Mouse (Mus musculus) myocyte (in vitro differentiated cells): ENCODE data around the gene Gm11492.

ENCODE experiments used
- CEBPB ChIP-seq: IDR thresholded peaks from 2 replicates; pipeline ENCODE4 v1.6.1; 2011; ENCODE audit warnings: mild to moderate bottlenecking, moderate library complexity; ENCODE audit not compliant: poor library complexity, insufficient read depth, severe bottlenecking
- E2F4 ChIP-seq: IDR thresholded peaks from one replicate; pipeline ENCODE4 v1.6.1; 2011; ENCODE audit warnings: mild to moderate bottlenecking, control low read depth, moderate library complexity; ENCODE audit not compliant: insufficient read depth
- MAX ChIP-seq: IDR thresholded peaks from one replicate; pipeline ENCODE4 v1.6.1; 2011; ENCODE audit warnings: low read depth, mild to moderate bottlenecking, control low read depth
- MYOD1 ChIP-seq, 3 experiments: IDR thresholded peaks; one replicate each; pipeline ENCODE4 v1.6.1; 2011; ENCODE audit warnings: control low read depth in 2 of 3, low read depth in 2 of 3, mild to moderate bottlenecking in 2 of 3, moderate library complexity in 1 of 3; ENCODE audit not compliant: insufficient read length in 2 of 3, control insufficient read depth in 1 of 3
- POLR2A ChIP-seq: IDR thresholded peaks from one replicate; pipeline ENCODE4 v1.6.1; 2011; ENCODE audit warnings: low read depth, mild to moderate bottlenecking, control low read depth, moderate library complexity; ENCODE audit not compliant: insufficient read length
- TCF12 ChIP-seq: IDR thresholded peaks from one replicate; pipeline ENCODE4 v1.6.1; 2011; ENCODE audit warnings: mild to moderate bottlenecking, control low read depth; ENCODE audit not compliant: poor library complexity, insufficient read depth, severe bottlenecking
- USF1 ChIP-seq: IDR thresholded peaks from one replicate; pipeline ENCODE4 v1.6.1; 2011; ENCODE audit warnings: low read depth, mild to moderate bottlenecking, control low read depth, moderate library complexity

DNA sequence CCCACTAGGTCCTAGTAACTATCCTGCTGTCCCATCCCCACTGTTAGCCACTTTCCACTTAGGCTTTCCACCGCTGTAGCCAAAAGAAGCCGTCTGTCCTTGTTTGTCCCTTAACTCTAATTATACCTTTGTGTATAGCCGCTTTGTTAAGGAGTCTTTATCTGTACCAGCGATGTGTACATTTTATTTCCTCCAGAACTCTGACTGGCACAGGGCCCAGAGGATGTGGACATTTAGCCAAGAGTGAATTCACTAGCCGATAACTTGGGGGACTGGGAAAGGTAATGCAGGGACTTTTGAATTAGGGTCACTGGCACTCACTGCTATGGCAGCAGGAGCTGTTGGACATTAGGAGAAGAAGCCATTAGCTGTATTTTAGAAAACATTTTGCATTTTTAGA lies 12.1 kb upstream of the Gm11492 start:
- TF ChIP-seq USF1 = no peak
- no peak for TF ChIP-seq POLR2A
- no peak for TF ChIP-seq E2F4
- TF ChIP-seq MYOD1 (IDR thresholded peaks at IDR 0.05; ENCODE audit: control insufficient read depth in 1 of 3, insufficient read length in 2 of 3, low read depth in 2 of 3) = no peak
- TF ChIP-seq MAX = no peak
- TF ChIP-seq TCF12 = no peak
- no peak for TF ChIP-seq CEBPB
